Mouse (Mus musculus) testis, adult 2 months (tissue): Measurements from ENCODE around the gene Lrrc51.

Experiments used
- CTCF ChIP-seq: fragments of 200-500 bp; IDR thresholded peaks from 2 replicates; pipeline ENCODE4 v1.5.1; 2012; ENCODE audit warnings: low read depth, mild to moderate bottlenecking, inconsistent platforms, low read length, moderate library complexity; ENCODE audit not compliant: control insufficient read depth, insufficient read depth, insufficient replicate concordance
- POLR2A ChIP-seq: fragments of 200-500 bp; IDR thresholded peaks from 2 replicates; pipeline ENCODE4 v1.6.1; 2012; ENCODE audit warnings: low read depth, mild to moderate bottlenecking, inconsistent platforms, low read length, moderate library complexity; ENCODE audit not compliant: control insufficient read depth

DNA sequence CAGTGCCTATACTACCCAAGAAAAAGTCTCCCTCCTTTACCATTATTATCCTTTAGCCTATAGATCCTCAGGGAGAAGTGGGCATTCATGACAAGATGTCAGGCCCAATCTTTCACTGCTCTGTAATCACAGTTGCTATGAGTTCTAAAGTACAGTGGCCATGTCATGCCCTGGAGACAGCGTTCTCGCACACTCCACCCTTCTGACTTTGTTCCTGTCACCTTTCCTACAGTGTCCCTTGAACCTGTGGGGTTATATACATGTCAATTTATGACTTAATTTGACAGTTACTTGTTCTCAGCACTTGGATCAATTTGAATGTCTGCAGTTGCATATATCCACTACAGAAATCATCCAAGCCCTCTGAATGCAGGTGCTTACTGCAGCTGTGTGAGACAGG is 29.1 kb upstream of the Lrrc51 start:
- no peak for TF ChIP-seq CTCF
- no peak for TF ChIP-seq POLR2A
